Mouse (Mus musculus) ES-Bruce4 (cell line): ENCODE results near the gene Limd1. TPM values are rescaled to one million over a fixed set of nuclear protein-coding genes. Genes with fewer than 3 reads are reported as not detected.
A peak's percentile ranks its signal among the peaks of the same experiment; 100 is the strongest.

Experiments
- H3K27ac ChIP-seq: 2 replicates; pipeline ENCODE4 v1.5.1; 2012; ENCODE audit warnings: low read length, inconsistent platforms; ENCODE audit not compliant: insufficient read depth
- H3K27me3 ChIP-seq: 2 replicates; pipeline ENCODE4 v1.6.1; 2012; ENCODE audit warnings: mild to moderate bottlenecking, low read length, inconsistent platforms; ENCODE audit not compliant: control insufficient read depth, poor library complexity, insufficient read depth, severe bottlenecking
- H3K36me3 ChIP-seq: 2 replicates; pipeline ENCODE4 v1.6.1; 2012; ENCODE audit warnings: inconsistent platforms, mild to moderate bottlenecking, low read length, moderate library complexity; ENCODE audit not compliant: control insufficient read depth, poor library complexity, insufficient read depth, severe bottlenecking
- H3K4me1 ChIP-seq: one replicate; pipeline ENCODE4 v1.8.1; 2011; ENCODE audit warnings: low read length; ENCODE audit not compliant: control insufficient read depth, insufficient read depth
- H3K4me3 ChIP-seq: 2 replicates; pipeline ENCODE4 v1.5.1; 2011; ENCODE audit warnings: low read depth, mild to moderate bottlenecking, low read length
- H3K9ac ChIP-seq: 2 replicates; pipeline ENCODE4 v1.6.1; 2012; ENCODE audit warnings: low read depth, mild to moderate bottlenecking, inconsistent platforms; ENCODE audit not compliant: poor library complexity, severe bottlenecking
- H3K9me3 ChIP-seq: replicated peaks from 2 replicates; pipeline ENCODE4 v1.6.1; 2012; ENCODE audit warnings: mild to moderate bottlenecking, low read length, inconsistent platforms; ENCODE audit not compliant: control insufficient read depth, poor library complexity, insufficient read depth, severe bottlenecking
- CTCF ChIP-seq: IDR thresholded peaks from one replicate; pipeline ENCODE4 v1.8.1; 2011; ENCODE audit warnings: low read depth, low read length
- EP300 ChIP-seq: IDR thresholded peaks from 2 replicates; pipeline ENCODE4 v1.6.1; 2011; ENCODE audit warnings: low read depth, low read length; ENCODE audit not compliant: insufficient read depth
- POLR2A ChIP-seq: IDR thresholded peaks from one replicate; pipeline ENCODE4 v1.8.1; 2011; ENCODE audit warnings: low read length; ENCODE audit not compliant: insufficient read depth
- polyA plus RNA-seq: library from polyadenylated mRNA; stranded (reverse); fragments of >200 nt; gene quantifications from 2 replicates; pipeline ENCODE4 v1.2.4, GENCODE M21; 2011; ENCODE audit warnings: low read depth; ENCODE audit not compliant: missing spikeins, insufficient read depth, insufficient read length

Limd1 gene
- polyA plus RNA-seq, 1 experiment: 23.3 TPM

DNA sequence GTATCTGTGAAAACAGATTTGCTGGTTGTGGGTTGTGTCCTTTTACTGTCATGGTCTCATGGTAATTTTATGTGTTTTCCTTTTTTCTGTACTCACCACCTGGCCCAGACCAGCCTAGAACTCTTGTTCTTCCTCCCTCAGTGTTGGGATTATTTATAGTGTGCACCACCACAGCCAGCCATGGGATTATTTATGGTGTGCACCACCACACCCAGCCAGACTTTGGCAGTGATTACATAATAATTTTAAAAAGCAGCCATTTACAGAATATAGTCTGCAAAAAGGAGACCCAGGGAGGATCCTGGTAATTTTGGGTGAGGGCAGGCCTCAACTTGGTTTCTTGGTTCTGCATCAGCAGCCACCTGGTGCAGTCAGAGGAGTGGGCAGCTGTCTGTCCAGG, 29.9 kb upstream of the Limd1 start:
- H3K9me3 ChIP-seq: no peaks in the 10 kb centered on the region
- H3K36me3 ChIP-seq: no peaks in the 10 kb centered on the region
- no peaks in the 10 kb centered on the region for H3K4me1 ChIP-seq
- H3K9ac ChIP-seq: no peak overlapping the region
- H3K27ac ChIP-seq: no peak overlapping the region
- no peak for TF ChIP-seq CTCF
- no peak for TF ChIP-seq EP300
- no peak for TF ChIP-seq POLR2A
- H3K27me3 ChIP-seq: no peaks in the 10 kb centered on the region
- no peak overlapping the region for H3K4me3 ChIP-seq

DNA sequence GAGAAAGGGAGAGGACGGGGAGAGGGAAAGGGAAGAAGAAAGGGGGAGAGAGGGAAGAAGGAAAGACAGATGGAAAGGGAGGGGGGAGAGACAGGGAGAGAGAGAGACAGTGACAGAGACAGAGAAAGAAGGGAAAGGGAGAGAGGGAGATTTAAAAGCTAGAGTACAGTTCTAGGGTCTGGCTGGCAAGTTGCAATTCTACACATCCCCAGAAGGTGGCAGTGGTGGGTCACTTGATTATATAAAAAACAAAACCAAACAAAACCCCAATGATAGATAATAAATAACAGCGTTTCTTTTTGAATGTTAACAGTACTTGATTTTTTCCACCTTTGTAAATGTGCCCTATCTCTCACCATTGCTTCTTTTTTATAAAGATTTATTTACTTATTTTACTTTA, 28.3 kb upstream of the Limd1 start:
- Histone ChIP-seq H3K9me3 (no peaks in the 10 kb centered on the region), H3K36me3 (no peaks in the 10 kb centered on the region), H3K27me3 (no peaks in the 10 kb centered on the region), H3K9ac (no peak overlapping the region), H3K4me1 (no peaks in the 10 kb centered on the region), H3K4me3 (no peak overlapping the region), H3K27ac (no peak overlapping the region)
- TF ChIP-seq POLR2A: no peak
- no peak for TF ChIP-seq CTCF
- TF ChIP-seq EP300: no peak

DNA sequence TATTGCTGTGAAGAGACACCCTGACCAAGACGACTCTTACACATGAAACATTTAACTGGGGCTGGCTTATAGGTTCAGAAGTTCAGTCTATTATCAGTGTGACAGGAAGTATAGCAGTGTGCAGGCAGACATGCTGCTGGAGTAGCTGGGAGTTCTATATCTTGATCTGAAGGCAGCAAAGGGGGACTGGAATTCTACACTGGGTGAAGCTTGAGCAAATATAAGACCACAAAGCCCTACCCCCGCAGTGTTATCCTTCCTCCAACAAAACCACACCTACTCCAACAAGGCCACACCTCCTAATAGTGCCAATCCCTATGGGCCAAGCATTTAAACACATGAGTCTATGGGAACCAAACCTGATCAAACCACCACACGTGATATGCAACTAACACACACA, 26.7 kb upstream of the Limd1 start:
- no peaks in the 10 kb centered on the region for H3K4me1 ChIP-seq
- no peak overlapping the region for H3K4me3 ChIP-seq
- no peaks in the 10 kb centered on the region for H3K36me3 ChIP-seq
- H3K27me3 ChIP-seq: no peaks in the 10 kb centered on the region
- H3K27ac ChIP-seq: no peak overlapping the region
- H3K9me3 ChIP-seq: no peaks in the 10 kb centered on the region
- TF ChIP-seq EP300 (no peak), CTCF (no peak), POLR2A (no peak)
- no peak overlapping the region for H3K9ac ChIP-seq

DNA sequence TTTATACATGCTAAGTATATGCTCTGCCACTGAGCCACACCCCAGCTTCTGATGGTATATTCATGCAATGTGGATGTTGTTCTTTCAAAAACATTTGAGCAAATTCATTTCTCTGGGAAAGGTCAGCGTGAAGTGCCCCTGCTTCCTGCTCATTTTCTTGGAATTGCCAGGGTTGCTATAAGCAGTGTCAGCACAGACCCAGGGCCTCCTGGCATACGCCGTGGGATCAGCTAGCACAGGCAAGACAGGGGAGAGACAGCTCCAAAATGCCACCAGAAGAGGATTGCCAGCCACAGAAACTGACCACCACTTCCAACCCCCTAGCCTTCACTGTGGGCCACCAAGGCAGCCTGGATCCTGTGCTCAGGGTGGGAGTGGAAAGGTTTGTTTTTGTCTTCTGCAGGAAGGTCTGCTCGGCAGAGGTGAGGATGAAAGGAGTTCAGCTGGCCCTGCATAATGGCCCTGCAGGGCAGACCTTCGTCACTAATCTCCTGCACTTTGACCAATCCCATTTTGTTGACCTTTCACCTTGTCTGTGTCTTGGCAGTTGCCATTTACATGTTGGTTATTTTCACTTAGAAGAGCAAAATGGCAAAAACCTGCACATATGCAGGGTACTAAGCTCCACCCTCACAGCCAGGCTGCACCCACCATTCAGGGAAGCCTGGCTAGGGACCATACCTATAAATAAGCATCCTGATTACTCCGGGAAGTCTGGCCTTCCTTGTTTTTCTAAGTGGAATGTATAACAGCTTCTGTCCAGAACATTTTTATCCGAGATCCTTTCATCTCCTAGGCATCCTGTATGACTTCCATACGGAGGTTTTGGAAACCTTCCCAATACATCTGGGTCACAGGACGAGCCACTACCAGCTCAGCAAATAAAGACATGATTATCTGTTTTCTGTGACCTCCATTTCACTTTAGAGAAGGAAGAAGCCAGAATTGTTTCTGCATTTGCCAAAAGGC, 21.6 kb upstream of the Limd1 start:
- H3K4me1 ChIP-seq: no peaks in the 10 kb centered on the region
- no peak overlapping the region for H3K9ac ChIP-seq
- H3K36me3 ChIP-seq: no peaks in the 10 kb centered on the region
- no peak overlapping the region for H3K4me3 ChIP-seq
- H3K27ac ChIP-seq: no peak overlapping the region
- TF ChIP-seq CTCF (no peak), EP300 (no peak), POLR2A (no peak)
- no peaks in the 10 kb centered on the region for H3K9me3 ChIP-seq
- H3K27me3 ChIP-seq: no peaks in the 10 kb centered on the region

DNA sequence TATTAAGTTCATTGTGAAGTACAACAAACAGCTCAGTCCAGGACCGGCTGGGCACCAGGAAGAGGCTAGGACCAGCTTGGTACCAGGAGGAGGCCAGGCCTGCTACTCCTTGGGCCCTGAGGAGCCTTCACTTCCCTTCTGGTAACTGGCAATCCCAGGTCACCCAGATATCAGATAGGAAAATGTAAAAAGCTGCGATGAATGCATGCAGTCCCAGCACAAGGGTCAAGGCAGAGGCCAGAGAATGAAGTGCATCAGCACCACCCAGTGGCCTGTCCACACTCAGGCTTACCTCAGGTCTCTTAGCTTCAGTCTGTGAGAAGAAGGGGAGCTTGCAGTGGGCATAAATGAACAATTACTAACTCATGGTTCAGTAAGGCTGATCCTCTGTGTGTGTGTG, 20.9 kb upstream of the Limd1 start:
- Histone ChIP-seq H3K36me3 (no peaks in the 10 kb centered on the region), H3K4me1 (no peaks in the 10 kb centered on the region), H3K9ac (no peak overlapping the region), H3K9me3 (no peaks in the 10 kb centered on the region), H3K27me3 (no peaks in the 10 kb centered on the region), H3K27ac (no peak overlapping the region), H3K4me3 (no peak overlapping the region)
- TF ChIP-seq CTCF (peak; percentile 22), EP300 (no peak), POLR2A (no peak)

DNA sequence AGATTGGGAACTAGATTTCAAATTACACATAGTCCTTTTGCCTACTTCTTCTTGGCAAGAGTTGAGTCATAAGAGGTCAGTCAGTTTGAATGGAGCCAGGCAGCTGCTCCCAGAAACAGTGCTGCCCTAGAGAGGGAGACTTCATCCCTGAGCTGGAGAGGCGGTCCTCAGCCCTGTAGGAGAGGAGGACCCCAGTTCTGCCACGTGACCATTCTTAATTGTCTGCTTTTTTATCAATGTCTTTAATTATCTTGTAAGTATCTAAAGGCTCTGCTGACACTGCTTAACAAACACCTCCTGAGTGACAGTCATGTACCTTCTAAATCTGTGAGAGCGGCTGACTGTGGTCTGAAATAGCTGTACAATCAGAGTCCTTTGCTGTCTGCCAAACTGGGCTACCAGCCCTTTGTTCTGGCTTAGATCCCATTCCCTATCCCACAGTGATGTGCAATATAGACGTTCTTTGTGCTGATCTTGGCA, 11.3 kb upstream of the Limd1 start:
- H3K9me3 ChIP-seq: no peaks in the 10 kb centered on the region
- H3K36me3 ChIP-seq: no peaks in the 10 kb centered on the region
- H3K27ac ChIP-seq: no peak overlapping the region
- no peaks in the 10 kb centered on the region for H3K27me3 ChIP-seq
- H3K4me3 ChIP-seq: no peak overlapping the region
- H3K9ac ChIP-seq: no peak overlapping the region
- no peaks in the 10 kb centered on the region for H3K4me1 ChIP-seq
- no peak for TF ChIP-seq EP300
- no peak for TF ChIP-seq POLR2A
- TF ChIP-seq CTCF: no peak
